Mouse (Mus musculus): ENCODE data around the gene Xpo6.

Gene Xpo6

DNA sequence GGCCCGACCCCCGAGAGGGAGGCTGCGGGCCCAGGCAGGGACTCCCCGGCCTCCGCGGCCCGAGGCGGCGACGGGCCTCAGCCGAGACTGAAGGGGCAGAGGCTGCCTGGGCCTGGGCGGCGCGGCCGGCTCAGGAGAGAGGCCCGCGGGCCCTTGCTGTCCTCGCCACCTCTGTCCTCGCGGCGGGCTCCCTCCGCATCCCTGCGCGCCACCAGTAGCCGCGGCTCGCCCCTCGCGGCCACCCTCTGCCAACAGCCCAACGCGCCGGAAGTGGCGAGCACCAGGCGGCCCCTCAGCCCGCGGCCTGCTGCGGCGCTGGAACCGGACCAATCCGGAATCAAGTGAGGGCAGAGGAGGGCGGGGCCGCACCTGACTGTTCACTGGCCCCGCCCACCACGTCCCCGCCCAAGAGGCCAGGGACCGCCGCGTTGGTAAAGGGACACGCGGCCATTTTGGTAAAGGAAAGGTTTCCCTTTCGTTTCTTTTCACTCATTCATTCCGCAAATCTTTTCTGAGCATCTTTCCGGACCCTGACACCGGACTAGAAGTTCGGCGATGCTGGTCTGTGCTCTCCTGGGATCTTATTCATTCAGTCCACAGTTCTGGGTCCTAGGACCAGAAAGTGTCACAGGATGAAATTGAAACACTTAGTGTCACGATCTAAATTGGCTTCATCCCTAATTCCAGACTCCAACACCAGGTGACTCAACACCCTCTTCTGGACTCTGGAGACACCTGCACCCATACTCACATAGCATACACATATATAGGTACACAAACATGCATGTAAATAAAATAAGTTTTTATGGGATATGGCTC is at the start of gene Xpo6:
Gene Xpo6 (minus strand): TSS at position 324 of the 819 bp plus-strand sequence.
- no peak for DNase-seq (ENCODE audit: extremely low read depth, low read depth, low spot score)

DNA sequence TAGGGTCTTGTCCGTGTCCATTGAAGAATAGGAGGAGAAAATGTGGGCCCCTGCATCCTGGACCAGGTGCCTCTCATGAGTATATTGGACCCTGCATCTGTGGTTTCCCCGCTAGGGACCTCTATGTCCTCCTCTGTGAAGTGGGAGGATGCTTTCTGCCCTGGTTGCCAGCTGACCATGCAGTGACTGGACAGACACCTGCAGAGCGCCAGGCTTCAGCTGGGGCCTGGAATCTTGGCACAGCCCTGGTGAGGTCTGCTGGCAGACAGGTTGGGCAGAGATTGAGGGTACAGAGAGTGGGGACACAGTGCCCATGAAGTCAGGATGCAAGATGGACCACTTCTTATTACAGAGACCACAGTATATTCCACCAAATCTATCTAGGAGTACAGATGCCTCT is 49.7 kb upstream of the Xpo6 start:
- DNase-seq (ENCODE audit: extremely low read depth, low read depth, low spot score) = no peak

DNA sequence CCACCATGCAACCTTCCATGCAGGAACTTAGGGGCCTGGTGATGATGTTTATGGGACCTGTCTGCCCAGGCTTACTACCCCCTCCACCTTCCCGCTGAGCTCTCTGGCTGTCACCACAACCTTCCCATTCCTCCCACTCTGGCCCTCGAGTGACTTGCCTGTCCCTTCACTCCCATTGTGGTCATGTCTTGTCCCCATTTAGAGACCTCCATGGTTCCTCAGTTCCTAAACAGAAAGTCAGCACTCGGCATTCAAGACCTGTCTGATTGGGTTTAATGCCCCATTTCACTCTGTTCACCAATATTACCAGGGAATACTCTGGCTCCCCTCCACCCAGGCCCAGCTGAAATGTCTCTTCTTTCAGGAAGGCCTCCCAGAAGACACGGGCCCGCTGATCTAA is 48.8 kb upstream of the Xpo6 start:
- DNase-seq (ENCODE audit: extremely low read depth, low read depth, low spot score) = no peak

DNA sequence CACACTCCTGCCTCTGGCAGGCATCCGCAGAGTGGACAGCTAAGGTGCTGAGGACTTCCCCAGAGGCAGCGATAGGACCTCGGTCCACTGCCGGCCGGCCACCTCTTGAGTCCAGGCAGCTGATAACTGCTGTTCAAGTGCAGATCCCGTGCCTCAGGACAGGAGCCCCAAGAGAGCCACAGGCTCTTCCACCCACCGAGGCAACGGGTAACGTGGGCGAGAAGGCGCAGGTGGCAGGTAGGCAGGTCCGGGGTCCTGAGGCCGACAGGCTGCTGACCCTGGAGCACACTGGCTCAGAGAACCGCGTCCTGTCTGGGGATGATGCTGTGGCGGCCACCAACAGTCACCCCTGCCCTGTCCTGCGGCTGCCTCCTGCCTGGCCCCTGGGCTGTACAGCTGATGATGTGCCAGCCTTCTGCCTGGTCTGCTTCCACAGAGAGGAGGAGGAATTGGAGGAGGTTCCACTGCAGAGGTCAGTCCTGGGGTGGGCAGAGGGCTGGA is 48.4 kb upstream of the Xpo6 start:
- no peak for DNase-seq (ENCODE audit: extremely low read depth, low read depth, low spot score)

DNA sequence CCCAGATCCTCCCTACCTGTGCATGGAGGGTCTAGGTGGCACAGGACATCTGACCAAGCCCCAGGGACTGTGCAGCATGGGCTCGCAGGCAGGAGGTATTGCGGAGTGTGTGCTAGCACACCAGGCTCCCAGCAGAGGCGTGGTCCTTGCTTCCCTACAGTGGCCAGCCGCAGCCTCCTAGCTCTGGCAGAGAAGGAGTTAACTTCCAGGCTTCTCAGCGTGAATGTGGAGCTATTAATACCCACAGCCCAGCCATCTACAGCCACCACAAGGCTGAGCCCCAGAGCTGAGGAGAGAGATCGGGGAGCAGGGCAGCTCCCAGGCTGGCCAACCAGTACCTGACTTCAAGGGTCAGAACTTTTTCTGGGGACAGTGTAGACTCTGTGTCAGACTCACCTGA is 47.8 kb upstream of the Xpo6 start:
- DNase-seq (ENCODE audit: extremely low read depth, low read depth, low spot score) = no peak

DNA sequence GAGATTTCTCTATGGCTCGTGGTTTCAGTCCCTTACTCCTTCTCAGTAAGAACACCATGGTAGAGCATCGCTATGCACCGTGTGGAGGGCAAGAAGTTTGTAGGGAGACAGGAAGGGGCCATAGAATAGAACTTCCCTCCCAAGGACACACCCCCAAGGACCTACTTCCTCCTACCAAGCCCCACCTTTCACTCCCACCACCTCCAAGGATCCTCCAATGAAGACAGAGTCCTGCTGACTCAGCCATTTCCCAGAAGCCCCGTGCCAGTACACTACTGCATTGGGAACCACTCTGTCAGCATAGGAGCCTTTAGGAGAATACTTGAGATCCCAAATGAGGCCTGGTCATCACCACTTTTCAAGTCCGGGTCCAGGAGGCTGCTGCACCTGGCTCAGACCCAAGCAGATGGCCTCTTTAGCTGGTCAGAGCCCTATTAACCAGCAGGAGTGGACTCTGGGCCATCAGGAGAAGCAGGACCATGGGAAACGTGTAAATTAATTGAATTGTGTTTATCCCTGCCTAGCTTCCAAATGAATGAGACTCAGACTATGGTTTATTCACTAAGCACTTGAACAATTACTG is 44.0 kb upstream of the Xpo6 start:
- DNase-seq (ENCODE audit: extremely low read depth, low read depth, low spot score) = no peak

DNA sequence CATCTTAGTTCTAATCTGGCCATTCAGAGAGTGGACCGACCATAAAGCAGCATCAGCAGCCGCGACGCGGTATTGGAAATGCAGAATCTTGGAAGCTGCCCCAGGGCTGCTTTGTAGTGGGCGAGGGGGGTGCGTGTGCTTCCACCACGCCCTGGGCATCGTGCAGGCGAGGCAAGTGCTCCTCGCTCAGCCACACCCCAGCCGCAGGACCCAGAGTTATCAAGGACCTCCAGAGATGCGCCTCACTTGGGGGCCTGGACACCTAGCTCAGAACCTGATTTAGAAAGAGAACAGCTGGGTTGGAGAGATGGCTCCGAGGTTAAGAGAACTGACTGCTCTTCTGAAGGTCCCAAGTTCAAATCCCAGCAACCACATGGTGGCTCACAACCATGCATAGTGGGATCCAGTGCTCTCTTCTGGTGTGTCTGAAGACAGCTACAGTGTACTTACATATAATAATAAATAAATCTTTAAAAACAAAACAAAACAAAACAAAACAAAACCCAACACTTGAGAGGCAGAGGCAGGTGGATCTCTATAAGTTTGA is 40.6 kb upstream of the Xpo6 start:
- DNase-seq (ENCODE audit: extremely low read depth, low read depth, low spot score) = no peak

DNA sequence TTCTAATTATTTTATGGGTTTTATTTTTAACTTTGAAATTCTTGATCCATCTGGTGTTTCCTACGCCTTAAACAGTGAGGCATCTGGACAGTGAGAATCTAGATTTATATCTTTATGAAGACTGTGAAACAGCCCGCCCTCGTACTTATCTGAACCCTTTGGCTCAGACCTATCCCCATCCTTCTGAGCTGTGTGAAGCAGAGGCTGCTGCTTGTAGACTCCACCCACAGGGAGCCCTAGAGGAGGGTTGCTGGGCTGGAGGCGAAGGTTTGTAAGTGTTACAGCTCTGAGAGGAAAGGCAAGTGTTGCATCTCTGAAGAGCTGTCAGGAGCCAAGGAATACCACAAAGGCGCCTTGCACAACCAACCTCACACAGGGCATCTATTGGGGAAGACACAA is 36.5 kb upstream of the Xpo6 start:
- DNase-seq (ENCODE audit: extremely low read depth, low read depth, low spot score) = no peak

DNA sequence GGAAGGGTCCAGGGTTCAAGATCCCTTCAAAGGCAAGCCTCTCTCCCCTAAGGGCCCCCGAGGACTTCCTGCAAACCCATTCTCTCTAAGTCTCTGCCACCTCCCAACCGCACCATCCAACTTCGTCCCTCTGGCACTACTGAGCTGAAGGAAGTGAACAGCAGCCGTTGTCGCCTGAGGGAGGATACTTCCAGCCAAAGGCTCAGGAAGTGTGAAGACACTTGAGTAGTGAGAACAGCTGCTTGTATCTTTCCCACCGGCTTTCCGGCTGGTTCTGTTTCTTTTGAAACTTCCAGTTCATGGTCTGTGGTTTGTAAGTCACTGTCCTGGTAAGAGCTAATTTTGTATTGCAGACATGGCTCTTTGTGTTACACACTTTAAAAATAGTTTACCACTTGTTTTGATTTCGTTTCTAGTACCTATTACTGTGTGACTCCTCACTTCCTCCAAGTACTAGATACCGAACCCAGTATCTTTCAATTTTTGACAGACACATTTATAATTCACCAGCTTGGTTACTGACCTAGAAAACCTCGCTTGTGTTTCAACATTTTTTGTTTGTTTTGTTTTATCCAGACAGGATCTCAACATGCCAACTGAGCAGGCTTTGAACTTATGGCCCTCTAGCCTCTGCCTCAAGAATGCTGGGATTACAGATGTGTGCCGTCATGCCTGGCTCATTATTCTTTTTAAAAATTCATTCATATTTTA is 35.9 kb upstream of the Xpo6 start:
- no peak for DNase-seq (ENCODE audit: extremely low read depth, low read depth, low spot score)

DNA sequence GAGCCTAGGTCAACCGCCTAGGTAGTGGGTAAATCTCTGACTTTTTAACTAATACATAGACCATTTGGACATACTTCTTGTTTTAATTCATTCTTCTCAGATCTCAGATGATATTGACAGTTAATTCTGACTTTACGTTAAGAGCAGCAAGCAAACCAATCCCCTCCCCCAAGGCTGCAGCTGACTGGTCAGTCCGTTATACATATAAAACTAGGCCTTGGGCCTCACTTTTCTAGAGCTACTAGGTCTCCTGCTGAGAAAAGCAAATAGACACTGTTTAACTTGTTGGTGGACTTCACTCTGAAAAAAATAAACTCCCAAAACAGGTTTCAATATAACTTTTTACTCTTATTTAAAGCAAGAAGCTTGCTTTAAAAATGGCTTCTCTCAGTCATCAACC is 34.3 kb upstream of the Xpo6 start:
- no peak for DNase-seq (ENCODE audit: extremely low read depth, low read depth, low spot score)

DNA sequence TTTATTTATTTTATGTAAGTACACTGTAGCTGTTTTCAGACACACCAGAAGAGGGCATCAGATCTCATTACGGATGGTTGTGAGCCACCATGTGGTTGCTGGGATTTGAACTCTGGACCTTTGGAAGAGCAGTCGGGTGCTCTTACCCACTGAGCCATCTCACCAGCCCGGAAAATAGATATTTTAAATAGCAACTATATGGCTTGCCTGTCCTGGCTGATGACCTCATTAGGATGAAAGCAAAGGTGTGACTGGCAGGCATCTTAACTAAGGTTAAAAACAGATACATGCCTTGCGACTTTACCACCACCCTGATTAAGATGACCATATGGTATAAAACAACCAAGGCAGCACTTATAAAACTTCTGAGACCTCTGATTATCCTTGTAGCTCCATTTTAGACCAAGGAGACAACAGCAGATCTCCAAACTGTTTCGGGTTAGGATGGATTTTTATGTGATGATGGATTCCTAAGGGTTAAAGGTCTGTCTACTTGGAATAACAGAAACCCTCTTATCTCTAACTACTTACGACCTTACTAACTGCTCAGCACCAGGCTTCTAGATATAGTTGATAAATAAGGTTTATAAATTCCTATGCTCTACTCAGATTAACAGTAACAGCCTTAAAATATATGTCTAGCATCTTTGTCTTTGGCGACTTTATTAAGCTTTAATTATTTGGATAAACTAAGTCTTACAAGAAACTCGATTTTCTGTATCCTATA is 32.2 kb upstream of the Xpo6 start:
- DNase-seq (ENCODE audit: extremely low read depth, low read depth, low spot score) = no peak

DNA sequence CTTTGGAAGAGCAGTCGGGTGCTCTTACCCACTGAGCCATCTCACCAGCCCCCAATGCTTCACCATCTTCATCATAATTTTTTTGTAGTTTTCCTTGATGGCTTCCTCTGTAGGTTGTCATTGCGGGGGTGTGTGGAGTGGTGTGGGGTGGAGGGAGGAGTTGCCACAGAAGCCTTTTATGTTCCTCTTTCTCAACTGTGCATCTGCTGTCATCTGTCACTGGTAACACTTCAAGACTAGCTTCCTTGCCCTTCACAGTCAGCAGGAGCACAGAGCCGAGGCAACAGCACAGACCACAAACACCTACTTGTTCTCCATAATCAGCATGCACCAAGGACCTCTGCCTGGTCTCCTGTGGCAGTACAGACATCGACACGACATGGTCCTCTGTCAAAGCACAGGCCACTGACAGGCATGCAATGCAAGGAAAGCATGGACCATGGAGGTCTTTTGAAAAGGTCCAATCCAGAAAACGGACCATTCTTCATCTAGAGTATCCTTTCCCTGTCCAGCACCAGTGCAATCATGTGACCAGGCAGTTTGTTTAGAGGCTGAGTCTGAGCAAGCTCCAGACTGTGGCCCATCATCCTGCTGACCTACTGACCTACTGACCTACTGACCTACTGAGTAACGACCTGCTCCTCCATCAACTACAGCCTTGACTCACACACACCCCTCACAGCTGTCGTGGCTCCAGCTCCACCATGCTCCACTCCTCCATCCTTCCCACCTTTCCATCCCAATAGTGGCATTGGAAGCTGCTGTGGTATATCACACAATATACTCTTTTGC is 30.3 kb upstream of the Xpo6 start:
- DNase-seq (ENCODE audit: extremely low read depth, low read depth, low spot score) = no peak

DNA sequence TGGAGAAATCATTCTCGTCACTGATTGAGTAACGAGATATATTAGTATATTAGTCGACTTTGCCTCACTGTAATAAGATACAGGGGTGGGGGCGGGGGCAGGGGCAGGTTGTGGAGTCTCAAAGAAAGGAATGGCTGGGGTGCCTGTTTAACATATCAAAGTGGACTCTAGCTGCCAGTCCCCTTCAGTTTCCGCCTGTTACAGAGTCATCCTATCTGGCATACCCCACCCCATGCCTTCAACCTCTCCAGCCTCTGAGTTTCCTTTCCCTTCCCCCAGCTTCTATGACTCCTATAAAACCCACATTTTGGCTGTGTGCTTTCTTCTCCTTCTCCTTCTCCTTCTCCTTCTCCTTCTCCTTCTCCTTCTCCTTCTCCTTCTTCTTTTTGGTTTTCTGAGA is 25.8 kb upstream of the Xpo6 start:
- no peak for DNase-seq (ENCODE audit: extremely low read depth, low read depth, low spot score)

DNA sequence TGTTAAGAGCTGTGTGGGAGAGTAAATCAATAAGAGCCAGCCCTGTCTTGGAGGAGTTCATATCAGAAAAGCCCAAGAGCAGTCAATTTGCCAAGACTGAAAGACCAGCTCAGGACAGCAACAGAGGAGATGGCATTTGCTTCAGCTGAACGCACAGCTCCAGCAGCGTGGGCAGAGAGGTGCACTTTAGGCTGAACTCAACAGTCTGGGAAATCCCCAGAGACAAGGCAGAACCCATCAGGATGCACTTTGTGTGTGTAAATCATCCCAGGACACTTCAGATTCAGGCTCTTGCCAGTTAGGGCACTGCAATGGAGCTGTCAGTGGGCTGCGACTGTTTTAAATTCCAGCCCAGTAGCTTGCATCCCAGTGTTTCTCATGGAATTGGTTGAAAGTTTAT is 22.5 kb upstream of the Xpo6 start:
- no peak for DNase-seq (ENCODE audit: extremely low read depth, low read depth, low spot score)

DNA sequence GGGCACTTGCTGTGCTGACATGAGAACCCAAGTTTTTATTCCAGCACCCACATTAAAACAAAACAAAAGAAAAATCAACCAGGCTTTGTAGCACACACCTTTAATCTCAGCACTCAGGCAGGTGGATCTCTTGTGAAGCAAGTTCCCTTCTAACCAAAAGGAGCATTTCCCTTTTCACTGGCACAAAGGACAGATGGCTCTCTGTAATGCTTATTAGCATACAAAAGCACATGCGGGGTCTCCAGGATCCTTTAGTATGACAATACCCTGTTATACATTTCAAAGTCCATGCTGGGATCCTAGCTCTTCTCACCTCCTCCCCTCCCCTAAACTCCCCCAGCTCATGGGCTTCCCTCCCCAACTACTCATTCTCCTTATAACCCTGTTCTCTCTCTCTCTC is 20.3 kb upstream of the Xpo6 start:
- no peak for DNase-seq (ENCODE audit: extremely low read depth, low read depth, low spot score)

DNA sequence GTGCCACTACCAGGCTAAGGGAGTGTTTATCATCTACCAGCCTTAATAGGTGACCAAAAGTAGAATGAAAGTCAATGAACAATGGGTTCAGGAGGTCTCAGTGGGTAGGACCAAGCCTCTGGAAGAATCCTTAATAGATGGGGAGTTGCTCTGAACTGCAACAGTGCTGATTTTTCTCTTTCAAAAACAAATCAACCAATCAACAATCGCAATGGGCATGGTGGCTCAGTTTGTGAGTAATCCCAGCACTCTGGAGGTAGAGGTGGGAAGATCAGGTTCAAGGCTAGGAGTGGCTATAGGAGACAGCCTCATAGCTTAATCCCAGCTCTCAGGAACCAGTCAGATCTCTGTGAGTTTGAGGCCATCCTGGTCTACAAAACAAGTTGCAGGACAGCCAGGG is 18.0 kb upstream of the Xpo6 start:
- no peak for DNase-seq (ENCODE audit: extremely low read depth, low read depth, low spot score)

DNA sequence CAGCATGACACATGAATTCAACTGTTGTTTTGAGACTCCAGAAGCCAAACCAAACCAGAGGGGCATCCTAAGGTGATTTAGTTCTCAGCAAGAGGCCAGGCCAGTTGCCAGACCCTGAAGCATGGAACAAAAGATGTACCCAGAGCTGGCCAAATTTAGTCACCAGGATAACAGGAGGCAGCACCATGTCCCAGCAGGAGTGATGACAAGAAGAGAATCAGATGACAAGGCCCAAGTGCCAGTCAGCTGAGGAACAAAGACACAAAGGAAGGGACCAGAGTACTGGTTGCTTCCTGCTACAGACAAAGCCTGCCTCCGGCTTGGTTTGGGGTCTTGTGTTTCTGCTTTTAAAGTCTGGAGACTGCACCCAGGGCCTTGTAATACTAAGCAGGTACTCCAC is 16.6 kb upstream of the Xpo6 start:
- no peak for DNase-seq (ENCODE audit: extremely low read depth, low read depth, low spot score)

DNA sequence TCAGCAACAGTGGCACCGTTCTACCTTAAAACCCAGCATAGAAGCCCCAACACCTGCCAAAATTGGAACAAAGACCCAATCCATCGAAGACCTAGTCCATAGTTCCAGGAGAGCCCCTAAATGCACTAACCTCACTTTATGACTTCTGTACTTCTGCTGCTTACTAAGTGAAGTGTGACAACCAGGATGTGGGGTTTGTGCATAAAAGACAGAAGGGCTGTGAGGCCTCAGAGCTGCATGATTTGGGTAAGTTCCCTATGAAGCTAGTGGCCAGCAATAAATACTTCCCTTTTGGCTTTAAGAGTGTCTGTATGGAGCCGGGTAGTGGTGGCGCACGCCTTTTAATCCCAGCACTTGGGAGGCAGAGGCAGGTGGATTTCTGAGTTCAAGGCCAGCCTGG is 10.6 kb upstream of the Xpo6 start:
- DNase-seq (ENCODE audit: extremely low read depth, low read depth, low spot score) = no peak

DNA sequence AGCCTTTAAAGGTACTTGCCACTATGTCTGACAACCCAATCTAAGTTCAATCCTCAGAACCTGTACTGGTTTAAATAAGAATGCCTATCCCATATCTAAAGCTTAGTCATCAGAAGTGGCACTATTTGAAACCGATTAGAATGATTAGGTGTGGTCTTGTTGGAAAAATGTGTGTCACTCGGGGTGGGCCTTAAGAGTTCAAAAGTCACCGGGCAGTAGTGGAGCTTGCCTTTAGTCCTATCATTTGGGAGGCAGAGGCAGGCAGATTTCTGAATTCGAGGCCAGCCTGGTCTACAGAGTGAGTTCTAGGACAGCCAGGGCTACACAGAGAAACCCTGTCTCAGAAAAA is 670 bp upstream of the Xpo6 start:
- no peak for DNase-seq (ENCODE audit: extremely low read depth, low read depth, low spot score)

DNA sequence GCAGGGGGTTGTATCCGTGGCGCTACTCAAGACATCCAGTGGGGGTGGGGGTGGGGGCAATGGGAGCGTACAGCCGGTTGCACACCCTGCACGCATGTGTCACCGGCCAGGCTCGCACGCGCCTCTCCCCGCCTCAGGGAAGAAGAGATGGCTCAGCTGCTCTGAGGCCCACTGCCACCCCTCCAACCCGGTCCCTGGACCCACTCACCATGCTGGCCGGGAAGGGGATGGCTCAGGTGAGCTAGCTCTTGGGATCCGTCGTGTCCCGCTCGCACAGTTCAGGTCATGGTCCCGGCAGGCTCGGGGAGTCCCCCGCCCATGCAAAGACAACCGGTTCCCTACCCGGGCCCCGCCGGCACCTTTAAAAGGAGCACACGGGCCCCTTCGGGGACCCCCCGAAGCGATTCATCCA is 604 bp downstream of the Xpo6 start:
- no peak for DNase-seq (ENCODE audit: extremely low read depth, low read depth, low spot score)

Measured in fat pad, adult 2 months (tissue).